Mouse (Mus musculus): ENCODE data around the gene Rbm24. TPM values are rescaled to one million over a fixed set of nuclear protein-coding genes. Genes with fewer than 3 reads are reported as not detected.

Rbm24 gene
- polyA plus RNA-seq, 1 experiment from 2014 or later, result 3.2 TPM

DNA sequence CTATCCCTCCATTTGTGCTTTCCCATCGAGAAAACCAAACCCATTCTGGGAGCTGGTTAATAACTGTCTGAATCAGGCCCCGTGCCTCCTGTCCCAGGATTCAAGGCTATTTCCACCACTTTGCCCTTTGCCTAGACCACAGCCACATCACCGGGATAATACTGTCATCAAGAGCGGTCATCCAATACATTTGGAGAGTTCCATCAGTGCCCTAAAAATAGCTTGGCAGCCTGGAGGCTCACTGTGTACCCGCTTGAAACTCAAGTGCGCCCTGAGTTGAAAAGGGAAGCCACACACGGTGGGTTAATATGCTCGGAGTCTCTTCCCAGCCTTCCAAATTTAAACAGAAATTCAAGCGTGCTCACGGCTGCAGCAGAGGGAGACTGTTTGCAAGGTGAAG lies 4.6 kb upstream of the Rbm24 start:
- Histone ChIP-seq H3K4me2 (ENCODE audit: low read depth, low read length) (no peak overlapping the region), H3K36me3 (ENCODE audit: control insufficient read depth, insufficient read depth, low read length) (no peaks in the 10 kb centered on the region), H3K4me3 (ENCODE audit: low read length) (no peak overlapping the region), H3K27me3 (ENCODE audit: control insufficient read depth, insufficient read depth, low read depth, low read length) (no peaks in the 10 kb centered on the region; the same call in 1 of the 2 replicates), H3K9ac (ENCODE audit: low read length) (no peak overlapping the region), H3K4me1 (replicated peaks; ENCODE audit: control insufficient read depth, insufficient read depth, low read length) (no peaks in the 10 kb centered on the region), H3K27ac (ENCODE audit: low read length) (no peak overlapping the region), H3K9me3 (ENCODE audit: control insufficient read depth, low read length) (no peaks in the 10 kb centered on the region)
- no peak for ATAC-seq (ENCODE audit: low read depth)
- WGBS, result 46% methylated on average over 10 of the region's 10 CpGs

DNA sequence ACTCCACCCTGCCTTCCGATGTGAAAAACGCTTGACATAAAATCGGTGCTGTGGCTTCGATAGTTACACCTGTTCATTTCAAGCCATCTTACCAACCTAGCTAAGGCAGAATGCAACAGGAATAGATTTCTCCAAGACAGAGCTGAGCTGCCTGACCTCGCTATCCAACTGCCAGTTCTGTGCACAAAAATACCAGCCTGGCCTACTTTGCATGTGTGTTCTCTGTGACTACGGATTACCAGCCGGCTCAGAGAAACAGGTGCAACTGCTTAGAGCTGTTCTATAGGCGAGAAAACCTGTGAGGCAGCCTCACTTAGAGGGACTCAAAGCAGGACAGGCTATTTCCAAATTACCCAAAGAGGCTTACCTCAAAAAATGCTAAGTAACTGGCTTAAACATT lies 4.2 kb upstream of the Rbm24 start:
- WGBS, result 73% methylated on average over 8 of the region's 8 CpGs
- no peak overlapping the region for H3K9ac ChIP-seq (ENCODE audit: low read length)
- H3K4me3 ChIP-seq (ENCODE audit: low read length), result no peak overlapping the region
- H3K27ac ChIP-seq (ENCODE audit: low read length), result no peak overlapping the region
- H3K27me3 ChIP-seq (ENCODE audit: control insufficient read depth, insufficient read depth, low read depth, low read length), result no peaks in the 10 kb centered on the region; the same call in 1 of the 2 replicates
- no peaks in the 10 kb centered on the region for H3K36me3 ChIP-seq (ENCODE audit: control insufficient read depth, insufficient read depth, low read length)
- no peak overlapping the region for H3K4me2 ChIP-seq (ENCODE audit: low read depth, low read length)
- H3K4me1 ChIP-seq (replicated peaks; ENCODE audit: control insufficient read depth, insufficient read depth, low read length), result no peaks in the 10 kb centered on the region
- no peak for ATAC-seq (ENCODE audit: low read depth)
- H3K9me3 ChIP-seq (ENCODE audit: control insufficient read depth, low read length), result no peaks in the 10 kb centered on the region

DNA sequence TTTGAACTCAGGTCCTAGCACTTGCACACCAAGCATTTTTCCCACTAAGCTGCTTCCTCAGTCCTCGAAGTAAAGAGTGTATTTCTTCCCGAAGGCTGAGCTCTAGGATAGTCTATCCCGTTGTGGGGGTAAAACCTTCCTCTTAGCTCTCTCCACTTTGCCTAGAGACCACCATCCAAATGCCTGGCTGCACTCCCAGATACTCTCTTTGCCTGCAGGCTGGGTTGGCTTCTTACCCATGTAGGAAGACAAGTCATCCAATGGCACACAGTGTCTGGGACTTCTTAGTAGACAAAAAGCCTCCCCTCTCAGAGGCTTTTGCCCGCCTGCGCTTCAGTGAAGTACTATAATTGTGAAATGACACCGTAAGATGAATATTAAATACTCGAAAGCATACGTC lies 2.2 kb upstream of the Rbm24 start:
- no peaks in the 10 kb centered on the region; the same call in 1 of the 2 replicates for H3K27me3 ChIP-seq (ENCODE audit: control insufficient read depth, insufficient read depth, low read depth, low read length)
- H3K4me3 ChIP-seq (ENCODE audit: low read length), result no peak overlapping the region
- H3K36me3 ChIP-seq (ENCODE audit: control insufficient read depth, insufficient read depth, low read length), result no peaks in the 10 kb centered on the region
- no peak for ATAC-seq (ENCODE audit: low read depth)
- no peaks in the 10 kb centered on the region for H3K4me1 ChIP-seq (replicated peaks; ENCODE audit: control insufficient read depth, insufficient read depth, low read length)
- H3K9me3 ChIP-seq (ENCODE audit: control insufficient read depth, low read length), result no peaks in the 10 kb centered on the region
- no peak overlapping the region for H3K27ac ChIP-seq (ENCODE audit: low read length)
- no peak overlapping the region for H3K9ac ChIP-seq (ENCODE audit: low read length)
- 84% methylated on average over 8 of the region's 8 CpGs for WGBS
- H3K4me2 ChIP-seq (ENCODE audit: low read depth, low read length), result no peak overlapping the region

DNA sequence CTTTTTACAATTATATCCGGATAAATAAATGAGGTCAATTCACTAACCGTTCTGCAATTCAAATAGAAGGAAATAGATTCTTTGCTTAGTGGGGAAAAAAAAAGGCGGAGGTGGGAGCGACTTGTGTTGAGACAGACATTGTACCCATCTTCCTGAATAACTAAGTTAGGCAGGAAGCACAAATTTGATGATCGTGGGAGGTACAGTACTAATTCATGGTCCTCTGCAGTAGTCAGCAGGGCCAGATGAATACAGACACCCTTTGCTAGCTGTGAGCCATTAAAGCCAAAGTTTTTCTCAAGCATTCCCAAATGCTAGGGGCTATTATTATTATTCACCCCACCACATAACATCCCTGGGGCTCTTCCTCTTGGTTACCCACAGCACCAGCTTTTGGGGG lies 640 bp upstream of the Rbm24 start:
- Histone ChIP-seq H3K9me3 (ENCODE audit: control insufficient read depth, low read length) (no peaks in the 10 kb centered on the region), H3K36me3 (ENCODE audit: control insufficient read depth, insufficient read depth, low read length) (no peaks in the 10 kb centered on the region), H3K4me2 (ENCODE audit: low read depth, low read length) (peak overlapping the region; percentile 97; the same call in 1 of the 2 replicates), H3K4me1 (replicated peaks; ENCODE audit: control insufficient read depth, insufficient read depth, low read length) (no peaks in the 10 kb centered on the region), H3K27me3 (ENCODE audit: control insufficient read depth, insufficient read depth, low read depth, low read length) (no peaks in the 10 kb centered on the region; the same call in 1 of the 2 replicates), H3K9ac (ENCODE audit: low read length) (no peak overlapping the region; the same call in 1 of the 2 replicates), H3K27ac (ENCODE audit: low read length) (no peak overlapping the region), H3K4me3 (ENCODE audit: low read length) (no peak overlapping the region; the same call in 1 of the 2 replicates)
- ATAC-seq (ENCODE audit: low read depth), result no peak
- 80% methylated on average over 5 of the region's 5 CpGs for WGBS

DNA sequence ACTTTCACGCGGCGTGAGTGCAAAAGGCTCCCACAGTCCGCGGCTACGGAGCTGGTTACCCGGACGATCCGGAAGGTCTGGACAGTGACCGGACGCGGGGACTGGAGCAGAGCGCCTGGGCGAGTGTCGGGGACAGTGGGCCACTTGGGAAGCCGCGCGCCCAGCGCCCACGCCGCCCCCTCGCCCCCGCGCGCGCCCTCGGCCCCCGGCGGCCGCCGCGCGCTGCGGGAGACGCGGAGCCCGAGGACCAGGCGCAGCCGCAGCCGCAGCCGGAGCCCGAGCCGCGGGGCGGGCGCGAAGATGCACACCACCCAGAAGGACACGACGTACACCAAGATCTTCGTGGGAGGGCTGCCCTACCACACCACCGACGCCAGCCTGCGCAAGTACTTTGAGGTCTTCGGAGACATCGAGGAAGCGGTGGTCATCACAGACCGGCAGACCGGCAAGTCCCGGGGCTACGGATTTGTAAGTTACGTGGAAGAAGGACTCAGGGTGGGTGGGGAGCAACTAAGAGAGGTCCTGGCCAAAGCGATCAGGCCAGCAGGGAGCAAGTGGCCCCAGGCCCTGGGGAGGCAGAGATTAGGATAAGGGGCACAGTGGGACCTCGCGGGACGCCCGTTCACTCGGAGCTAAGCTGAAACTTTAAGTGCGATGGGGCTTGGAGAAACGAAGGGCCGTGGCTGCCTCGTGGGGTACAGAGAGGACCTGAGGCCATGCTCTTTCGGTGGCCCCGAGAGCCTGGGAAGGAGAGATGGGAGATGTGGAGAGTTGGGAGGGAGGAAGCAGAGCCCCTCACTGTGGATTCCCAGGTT lies 704 bp downstream of the Rbm24 start:
- no peaks in the 10 kb centered on the region for H3K36me3 ChIP-seq (ENCODE audit: control insufficient read depth, insufficient read depth, low read length)
- H3K27me3 ChIP-seq (ENCODE audit: control insufficient read depth, insufficient read depth, low read depth, low read length), result no peaks in the 10 kb centered on the region; the same call in 1 of the 2 replicates
- H3K4me2 ChIP-seq (ENCODE audit: low read depth, low read length), result peak overlapping the region; percentile 97
- H3K4me3 ChIP-seq (ENCODE audit: low read length), result peak overlapping the region; percentile 71
- H3K4me1 ChIP-seq (replicated peaks; ENCODE audit: control insufficient read depth, insufficient read depth, low read length), result no peaks in the 10 kb centered on the region
- H3K9ac ChIP-seq (ENCODE audit: low read length), result peak overlapping the region; percentile 70
- no peaks in the 10 kb centered on the region for H3K9me3 ChIP-seq (ENCODE audit: control insufficient read depth, low read length)
- peak; percentile 55 for ATAC-seq (ENCODE audit: low read depth)
- WGBS, result 1% methylated on average over 68 of the region's 73 CpGs
- H3K27ac ChIP-seq (ENCODE audit: low read length), result peak overlapping the region; percentile 6; the same call in 1 of the 2 replicates

DNA sequence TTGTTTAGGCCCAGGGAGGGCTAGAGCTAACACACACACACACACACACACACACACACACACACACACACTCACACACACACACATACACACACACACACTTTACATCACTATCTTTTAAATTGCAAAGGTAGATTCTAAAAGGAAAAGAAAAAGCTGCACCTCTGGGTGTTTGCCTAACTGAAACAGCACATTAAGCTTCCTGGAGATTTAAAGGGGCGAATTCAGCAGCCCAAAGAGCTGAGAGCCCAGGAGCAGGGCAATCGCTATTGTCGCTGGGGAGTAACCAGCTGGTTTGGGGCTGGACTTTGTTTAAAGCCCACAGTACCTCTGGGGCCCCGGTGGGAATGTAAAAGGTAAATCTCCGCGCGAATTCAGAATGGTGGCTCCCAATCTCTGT lies 1.4 kb downstream of the Rbm24 start:
- Histone ChIP-seq H3K4me2 (ENCODE audit: low read depth, low read length) (peak overlapping the region; percentile 97; the same call in 1 of the 2 replicates), H3K9me3 (ENCODE audit: control insufficient read depth, low read length) (no peaks in the 10 kb centered on the region), H3K27me3 (ENCODE audit: control insufficient read depth, insufficient read depth, low read depth, low read length) (no peaks in the 10 kb centered on the region; the same call in 1 of the 2 replicates), H3K9ac (ENCODE audit: low read length) (0 out of 2 replicates have a peak overlapping the region, but pooled peaks have one; percentile 14), H3K4me3 (ENCODE audit: low read length) (peak overlapping the region; percentile 71), H3K4me1 (replicated peaks; ENCODE audit: control insufficient read depth, insufficient read depth, low read length) (no peaks in the 10 kb centered on the region), H3K36me3 (ENCODE audit: control insufficient read depth, insufficient read depth, low read length) (no peaks in the 10 kb centered on the region), H3K27ac (ENCODE audit: low read length) (no peak overlapping the region)
- ATAC-seq (ENCODE audit: low read depth), result no peak
- WGBS, result 25% methylated on average over 7 of the region's 7 CpGs

DNA sequence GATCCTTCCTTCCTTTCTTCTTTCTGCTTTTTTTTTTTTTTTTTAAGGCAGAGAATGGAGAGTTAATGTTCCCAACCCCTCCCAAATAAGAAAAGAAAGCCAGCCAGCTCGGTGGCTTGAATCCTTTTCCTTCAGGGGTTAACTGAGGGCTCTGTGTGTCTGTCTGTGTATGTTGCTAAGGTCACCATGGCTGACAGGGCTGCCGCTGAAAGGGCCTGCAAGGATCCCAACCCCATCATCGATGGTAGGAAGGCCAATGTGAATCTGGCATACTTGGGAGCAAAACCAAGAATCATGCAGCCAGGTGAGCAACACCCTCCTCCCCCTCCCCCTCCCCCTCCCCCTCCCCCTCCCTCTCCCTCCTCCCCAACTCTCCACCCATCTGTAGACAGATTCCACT lies 1.9 kb downstream of the Rbm24 start:
- Histone ChIP-seq H3K9me3 (ENCODE audit: control insufficient read depth, low read length) (no peaks in the 10 kb centered on the region), H3K9ac (ENCODE audit: low read length) (no peak overlapping the region), H3K4me1 (replicated peaks; ENCODE audit: control insufficient read depth, insufficient read depth, low read length) (no peaks in the 10 kb centered on the region), H3K27ac (ENCODE audit: low read length) (no peak overlapping the region), H3K4me3 (ENCODE audit: low read length) (peak overlapping the region; percentile 71), H3K36me3 (ENCODE audit: control insufficient read depth, insufficient read depth, low read length) (no peaks in the 10 kb centered on the region), H3K27me3 (ENCODE audit: control insufficient read depth, insufficient read depth, low read depth, low read length) (no peaks in the 10 kb centered on the region; the same call in 1 of the 2 replicates), H3K4me2 (ENCODE audit: low read depth, low read length) (peak overlapping the region; percentile 97; the same call in 1 of the 2 replicates)
- 15% methylated on average over 3 of the region's 3 CpGs for WGBS
- ATAC-seq (ENCODE audit: low read depth), result no peak

DNA sequence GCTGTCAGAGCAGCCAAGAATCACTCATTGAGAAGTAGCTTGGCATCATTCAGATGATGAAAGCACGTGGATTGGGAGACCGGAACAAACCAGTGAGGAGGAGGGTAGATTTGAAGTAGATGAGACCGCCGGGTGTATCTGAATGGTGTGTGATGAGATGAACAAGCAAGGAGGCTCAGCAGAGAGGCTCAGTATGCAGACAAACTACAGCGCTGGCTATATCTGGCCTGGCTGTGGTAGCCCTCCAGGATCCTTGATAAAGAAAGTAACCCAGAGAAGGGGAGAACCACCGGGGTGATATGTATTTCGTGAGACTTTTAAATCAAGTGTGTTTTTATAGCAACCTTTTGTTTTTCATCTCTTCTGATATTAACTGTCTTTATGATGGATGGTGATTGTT lies 5.6 kb downstream of the Rbm24 start:
- no peaks in the 10 kb centered on the region for H3K4me1 ChIP-seq (replicated peaks; ENCODE audit: control insufficient read depth, insufficient read depth, low read length)
- WGBS, result 88% methylated on average over 7 of the region's 7 CpGs
- no peak overlapping the region for H3K4me3 ChIP-seq (ENCODE audit: low read length)
- no peaks in the 10 kb centered on the region; the same call in 1 of the 2 replicates for H3K27me3 ChIP-seq (ENCODE audit: control insufficient read depth, insufficient read depth, low read depth, low read length)
- H3K9ac ChIP-seq (ENCODE audit: low read length), result no peak overlapping the region
- ATAC-seq (ENCODE audit: low read depth), result no peak
- H3K9me3 ChIP-seq (ENCODE audit: control insufficient read depth, low read length), result no peaks in the 10 kb centered on the region
- H3K4me2 ChIP-seq (ENCODE audit: low read depth, low read length), result no peak overlapping the region
- no peaks in the 10 kb centered on the region for H3K36me3 ChIP-seq (ENCODE audit: control insufficient read depth, insufficient read depth, low read length)
- no peak overlapping the region for H3K27ac ChIP-seq (ENCODE audit: low read length)

DNA sequence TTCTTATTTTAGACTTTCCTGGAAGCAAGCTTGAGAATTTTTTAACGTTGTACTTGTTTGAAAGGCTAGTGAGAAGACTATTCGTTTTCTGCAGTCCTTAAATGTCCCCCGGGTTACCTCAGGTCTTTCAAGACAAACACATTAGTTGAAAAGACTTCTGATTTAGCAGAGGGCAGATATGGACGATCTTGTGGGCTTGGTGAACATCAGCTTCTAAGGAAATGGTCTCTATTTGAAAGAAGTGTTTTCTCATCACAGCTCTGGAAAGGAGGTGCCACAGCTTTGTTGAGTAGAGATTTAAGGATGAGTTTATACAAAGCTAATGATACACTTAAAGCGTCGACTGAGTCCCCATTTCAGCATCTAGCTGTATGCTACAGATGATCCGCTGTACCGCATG lies 6.1 kb downstream of the Rbm24 start:
- Histone ChIP-seq H3K27ac (ENCODE audit: low read length) (no peak overlapping the region), H3K9me3 (ENCODE audit: control insufficient read depth, low read length) (no peaks in the 10 kb centered on the region)
- WGBS, result 77% methylated on average over 8 of the region's 8 CpGs

More for the DNA sequence above, 6.1 kb downstream of the Rbm24 start:
- Histone ChIP-seq H3K4me3 (ENCODE audit: low read length) (no peak overlapping the region), H3K9ac (ENCODE audit: low read length) (no peak overlapping the region), H3K4me2 (ENCODE audit: low read depth, low read length) (no peak overlapping the region), H3K27me3 (ENCODE audit: control insufficient read depth, insufficient read depth, low read depth, low read length) (no peaks in the 10 kb centered on the region; the same call in 1 of the 2 replicates), H3K4me1 (replicated peaks; ENCODE audit: control insufficient read depth, insufficient read depth, low read length) (no peaks in the 10 kb centered on the region), H3K36me3 (ENCODE audit: control insufficient read depth, insufficient read depth, low read length) (no peaks in the 10 kb centered on the region)
- no peak for ATAC-seq (ENCODE audit: low read depth)

All from lung, embryonic 16.5 days (tissue).